Comparison of ENCODE assay signal across 16 mouse cellular contexts in genomic region chr11:89627232-89627631, GRCm38 (mm10).
"Had no signal": no experiment of that assay in that cellular context is flagged by ENCODE, and none has a peak within 500 bp of the region (broad histone marks: within the 10 kb centered on the region; RNA-seq: fewer than 3 reads in every experiment).

No protein-coding gene starts in this region.

- H3K9me3 ChIP-seq: lung, embryonic 15.5 days; megakaryocyte, embryonic 14.5 days; midbrain, embryonic 13.5 days; midbrain, embryonic 15.5 days; neural tube, embryonic 12.5 days had no signal

- ATAC-seq: lung, postnatal 0 days; midbrain, embryonic 13.5 days; midbrain, embryonic 15.5 days had no signal

- DNase-seq: lung, adult 2 months; lung, postnatal 14 days; lung, postnatal 36 days; right cerebral cortex, postnatal 14 days; spleen, adult 18-20 months; thymus, adult 18-20 months; thymus, postnatal 14 days; thymus, postnatal 36 days had no signal

- H3K4me2 ChIP-seq: lung, embryonic 15.5 days; midbrain, embryonic 11.5 days; midbrain, embryonic 13.5 days; midbrain, embryonic 15.5 days; neural tube, embryonic 12.5 days had no signal

- H3K4me3 ChIP-seq: lung, embryonic 15.5 days; megakaryocyte, embryonic 14.5 days; midbrain, embryonic 13.5 days; midbrain, embryonic 15.5 days; neural tube, embryonic 12.5 days had no signal

- H3K27me3 ChIP-seq: lung, embryonic 15.5 days; megakaryocyte, embryonic 14.5 days; midbrain, embryonic 13.5 days; midbrain, embryonic 15.5 days; neural tube, embryonic 12.5 days had no signal

- H3K36me3 ChIP-seq: lung, embryonic 15.5 days; midbrain, embryonic 13.5 days; midbrain, embryonic 15.5 days; neural tube, embryonic 12.5 days had no signal

- H3K27ac ChIP-seq: lung, embryonic 15.5 days; macrophage; midbrain, embryonic 13.5 days; midbrain, embryonic 15.5 days; neural tube, embryonic 12.5 days had no signal

- H3K9ac ChIP-seq: lung, embryonic 15.5 days; midbrain, embryonic 13.5 days; midbrain, embryonic 15.5 days; neural tube, embryonic 12.5 days had no signal

- H3K4me1 ChIP-seq: lung, embryonic 15.5 days; megakaryocyte, embryonic 14.5 days; neural tube, embryonic 12.5 days had no signal
